Mouse (Mus musculus): ENCODE data around the gene Ski. TPM values are rescaled to one million over a fixed set of nuclear protein-coding genes. Genes with fewer than 3 reads are reported as not detected.
A peak's percentile ranks its signal among the peaks of the same experiment; 100 is the strongest.

The Ski gene
- total RNA-seq, 2 experiments from 2014 or later, result 89.2 to 89.6 TPM

GRCm38 (mm10) chr4:155140150-155140549 is 82.2 kb downstream of the Ski start:
- DNase-seq, result no peak
- intact Hi-C loops (cut with DNase I), result no loop called here

GRCm38 (mm10) chr4:155139281-155140045 is 82.9 kb downstream of the Ski start:
- intact Hi-C loops (cut with DNase I), result no loop called here
- DNase-seq, result no peak

- intact Hi-C loops (cut with DNase I), result no loop called here
- no peak for DNase-seq
These were observed 83.9 kb downstream of the Ski start for GRCm38 (mm10) chr4:155138451-155138850.

GRCm38 (mm10) chr4:155137891-155138290 is 84.5 kb downstream of the Ski start:
- intact Hi-C loops (cut with DNase I), result no loop called here
- peak in 1 of 2 experiments; percentile 63 for DNase-seq

- peak; percentile 70 to 73 for DNase-seq
These were observed 86.3 kb downstream of the Ski start for GRCm38 (mm10) chr4:155135909-155136585.

GRCm38 (mm10) chr4:155134686-155135172 is 87.7 kb downstream of the Ski start:
- intact Hi-C loops (cut with DNase I), result no loop called here

More at GRCm38 (mm10) chr4:155135909-155136585, 86.3 kb downstream of the Ski start:
- intact Hi-C loops (cut with DNase I), result no loop called here

GRCm38 (mm10) chr4:155133658-155134417 is 88.6 kb downstream of the Ski start:
- intact Hi-C loops (cut with DNase I), result no loop called here
- DNase-seq, result peak; percentile 59 to 61

More at GRCm38 (mm10) chr4:155134686-155135172, 87.7 kb downstream of the Ski start:
- no peak for DNase-seq

GRCm38 (mm10) chr4:155133188-155133587 is 89.2 kb downstream of the Ski start:
- DNase-seq, result no peak
- intact Hi-C loops (cut with DNase I), result no loop called here

- intact Hi-C loops (cut with DNase I), result no loop called here
- peak in 1 of 2 experiments; percentile 44 for DNase-seq
These were observed 91.8 kb downstream of the Ski start for GRCm38 (mm10) chr4:155130616-155131015.

- DNase-seq, result peak; percentile 93 to 95
- intact Hi-C loops (cut with DNase I), result no loop called here
These were observed 92.4 kb downstream of the Ski start for GRCm38 (mm10) chr4:155129996-155130395.

GRCm38 (mm10) chr4:155129132-155129917 is 93.1 kb downstream of the Ski start:
- DNase-seq, result peak; percentile 52 to 66
- intact Hi-C loops (cut with DNase I), result no loop called here

GRCm38 (mm10) chr4:155128411-155128810 is 94.0 kb downstream of the Ski start:
- DNase-seq, result no peak
- intact Hi-C loops (cut with DNase I), result no loop called here

GRCm38 (mm10) chr4:155126602-155127372 is 95.6 kb downstream of the Ski start:
- intact Hi-C loops (cut with DNase I), result no loop called here
- DNase-seq, result no peak

- DNase-seq, result no peak
- intact Hi-C loops (cut with DNase I), result no loop called here
These were observed 96.2 kb downstream of the Ski start for GRCm38 (mm10) chr4:155126194-155126593.

GRCm38 (mm10) chr4:155125310-155125709 is 97.1 kb downstream of the Ski start:
- DNase-seq, result no peak
- intact Hi-C loops (cut with DNase I), result no loop called here

- intact Hi-C loops (cut with DNase I), result no loop called here
- no peak for DNase-seq
These were observed 98.4 kb downstream of the Ski start for GRCm38 (mm10) chr4:155123868-155124534.

GRCm38 (mm10) chr4:155122444-155123040 is 99.8 kb downstream of the Ski start:
- DNase-seq, result peak; percentile 76 to 79
- intact Hi-C loops (cut with DNase I), result no loop called here

GRCm38 (mm10) chr4:155121915-155122443 is 100.4 kb downstream of the Ski start:
- no peak for DNase-seq
- intact Hi-C loops (cut with DNase I), result no loop called here
